Mouse (Mus musculus) thymus, adult 2 months (tissue): ENCODE data around the gene Baz2b.

Source experiments
- CTCF ChIP-seq: fragments of 200-500 bp; IDR thresholded peaks from 2 replicates; pipeline ENCODE4 v1.5.1; 2012; ENCODE audit warnings: mild to moderate bottlenecking, control low read depth, low read length, moderate library complexity, borderline replicate concordance; ENCODE audit not compliant: control insufficient read depth, poor library complexity, insufficient read depth; ENCODE audit errors: extremely low read depth
- POLR2A ChIP-seq: fragments of 200-500 bp; IDR thresholded peaks from 2 replicates; pipeline ENCODE4 v1.6.1; 2012; ENCODE audit warnings: mild to moderate bottlenecking, low read length, control low read depth, moderate library complexity; ENCODE audit not compliant: control insufficient read depth, poor library complexity, insufficient read depth; ENCODE audit errors: extremely low read depth

DNA sequence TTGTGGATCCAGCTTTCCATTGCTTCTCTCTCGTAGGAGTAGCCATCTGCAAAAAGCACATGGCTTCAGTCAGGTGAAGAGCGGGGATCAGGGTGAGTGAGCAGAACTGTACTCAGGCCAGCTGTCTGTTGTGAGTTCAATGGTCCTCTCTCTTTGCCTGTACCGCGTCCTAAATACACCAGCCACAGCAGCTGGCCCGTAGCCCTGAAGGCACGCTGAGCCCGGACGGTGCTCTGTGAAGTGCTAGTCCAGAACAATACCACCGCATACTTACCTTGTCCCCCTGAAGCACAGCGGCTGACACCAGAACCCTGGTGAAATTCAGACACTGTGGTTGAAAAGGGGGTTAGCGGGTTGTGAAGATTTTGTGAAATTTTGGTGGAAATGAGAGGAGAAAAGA lies 356.7 kb downstream of the Baz2b start:
- no peak for TF ChIP-seq POLR2A
- TF ChIP-seq CTCF: no peak
